Mouse (Mus musculus) embryonic facial prominence, embryonic 14.5 days (tissue): ENCODE data around the gene Cd34. TPM values are rescaled to one million over a fixed set of nuclear protein-coding genes. Genes with fewer than 3 reads are reported as not detected.

ENCODE experiments used
- ATAC-seq: fragments of 200-750 bp; cut with Nextera tagmentation; 2 replicates; pipeline ENCODE4 v1.8.0; 2017; ENCODE audit warnings: low read depth, moderate number of reproducible peaks, moderate TSS enrichment
- DNase-seq: peaks from one replicate; pipeline ENCODE4 v3.0.0-alpha.2; 2015; ENCODE audit warnings: low spot score
- H3K27ac ChIP-seq: fragments of 300-500 bp; sonication (generic); replicated peaks from 2 replicates; pipeline ENCODE4 v1.5.1; 2014; ENCODE audit warnings: low read depth, mild to moderate bottlenecking, low read length, moderate library complexity
- H3K27me3 ChIP-seq: fragments of 300-500 bp; sonication (generic); replicated peaks from 2 replicates; pipeline ENCODE4 v1.6.1; 2014; ENCODE audit warnings: low read length; ENCODE audit not compliant: control insufficient read depth, insufficient read depth
- H3K36me3 ChIP-seq: fragments of 300-500 bp; sonication (generic); 2 replicates; pipeline ENCODE4 v1.6.1; 2014; ENCODE audit warnings: low read length, mixed read lengths; ENCODE audit not compliant: control insufficient read depth, insufficient read depth
- H3K4me1 ChIP-seq: fragments of 300-500 bp; sonication (generic); 2 replicates; pipeline ENCODE4 v1.6.1; 2014; ENCODE audit warnings: antibody characterized with exemption, low read length; ENCODE audit not compliant: control insufficient read depth, insufficient read depth
- H3K4me2 ChIP-seq: fragments of 300-500 bp; sonication (generic); 2 replicates; pipeline ENCODE4 v1.6.1; 2014; ENCODE audit warnings: low read depth, mild to moderate bottlenecking, low read length, moderate library complexity, mixed read lengths
- H3K4me3 ChIP-seq: fragments of 300-500 bp; sonication (generic); 2 replicates; pipeline ENCODE4 v1.5.1; 2014; ENCODE audit warnings: low read depth, mild to moderate bottlenecking, low read length
- H3K9ac ChIP-seq: fragments of 300-500 bp; sonication (generic); 2 replicates; pipeline ENCODE4 v1.6.1; 2014; ENCODE audit warnings: low read depth, mild to moderate bottlenecking, low read length, moderate library complexity, mixed read lengths
- H3K9me3 ChIP-seq: fragments of 300-500 bp; sonication (generic); 2 replicates; pipeline ENCODE4 v1.6.1; 2016; ENCODE audit warnings: low read length; ENCODE audit not compliant: control insufficient read depth
- WGBS: fragments of 180-500 bp; shearing (Covaris S2); extraction: QIAGEN DNeasy Blood & Tissue Kit; methylation state at CpG from one replicate; pipeline ENCODE4 v1.1.7; 2014; 5-methylcytosine and 5-hydroxymethylcytosine counted together
- polyA plus RNA-seq: library from polyadenylated mRNA; unstranded; fragments of >200 nt; fragmentation: Nextera tagmentation; extraction: Ambion mirVana; gene quantifications from 2 replicates; pipeline ENCODE4 v1.2.1, GENCODE M21; 2014

Cd34 gene
- polyA plus RNA-seq, 1 experiment from 2014 or later = 137 TPM

DNA sequence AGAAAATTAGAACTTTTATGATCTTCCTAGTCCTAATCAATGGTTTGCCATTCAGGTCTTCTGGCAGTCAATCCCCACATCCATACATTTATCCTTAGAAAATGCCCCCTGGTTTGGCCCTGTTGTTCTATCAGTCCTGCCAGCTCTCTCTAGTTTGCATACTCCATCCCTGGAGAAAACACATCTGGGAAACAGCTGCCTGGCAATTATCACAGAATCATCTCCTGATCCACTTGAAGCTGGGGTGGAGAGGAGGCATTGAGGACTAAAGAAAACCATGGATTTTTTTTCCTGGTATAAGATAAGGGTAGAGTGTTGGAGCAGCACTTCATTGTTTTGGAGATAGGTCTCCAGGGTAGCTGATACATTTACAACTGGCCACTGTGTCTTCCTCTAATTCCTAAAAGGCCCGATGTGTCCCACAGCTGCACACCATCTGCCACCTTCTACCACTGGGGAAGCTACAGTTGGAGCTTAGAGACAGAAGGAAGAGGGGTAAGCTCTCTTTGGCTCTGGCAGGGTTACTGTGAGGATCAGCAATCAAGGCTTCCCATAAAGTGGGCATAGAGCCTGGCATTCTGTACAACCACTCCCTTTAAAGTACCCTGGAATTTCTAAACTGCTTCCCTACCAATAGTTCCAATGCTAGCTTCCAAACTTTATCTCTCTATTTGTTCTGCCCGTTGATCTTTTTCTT, 9.2 kb upstream of the Cd34 start:
- Histone ChIP-seq H3K36me3 (no peaks in the 10 kb centered on the region), H3K9ac (no peak overlapping the region), H3K4me1 (peaks cover 14% of the 10 kb centered on the region), H3K27me3 (no peaks in the 10 kb centered on the region), H3K4me2 (no peak overlapping the region), H3K27ac (peak overlapping the region; percentile 85), H3K4me3 (no peak overlapping the region), H3K9me3 (no peaks in the 10 kb centered on the region)
- ATAC-seq (peak; percentile 70), DNase-seq (peak; percentile 61)
- 38% methylated on average over 2 of the region's 2 CpGs for WGBS

GRCm38 (mm10) chr1:194929972-194930355, 8.7 kb upstream of the Cd34 start:
- Histone ChIP-seq H3K36me3 (no peaks in the 10 kb centered on the region), H3K9me3 (no peaks in the 10 kb centered on the region), H3K9ac (no peak overlapping the region), H3K4me2 (no peak overlapping the region), H3K4me3 (no peak overlapping the region), H3K27me3 (no peaks in the 10 kb centered on the region), H3K27ac (peak overlapping the region; percentile 85), H3K4me1 (peaks cover 14% of the 10 kb centered on the region)
- peak; percentile 91 for DNase-seq
- peak; percentile 91 for ATAC-seq
- WGBS = 18% methylated on average over 1 of the region's 1 CpGs

DNA sequence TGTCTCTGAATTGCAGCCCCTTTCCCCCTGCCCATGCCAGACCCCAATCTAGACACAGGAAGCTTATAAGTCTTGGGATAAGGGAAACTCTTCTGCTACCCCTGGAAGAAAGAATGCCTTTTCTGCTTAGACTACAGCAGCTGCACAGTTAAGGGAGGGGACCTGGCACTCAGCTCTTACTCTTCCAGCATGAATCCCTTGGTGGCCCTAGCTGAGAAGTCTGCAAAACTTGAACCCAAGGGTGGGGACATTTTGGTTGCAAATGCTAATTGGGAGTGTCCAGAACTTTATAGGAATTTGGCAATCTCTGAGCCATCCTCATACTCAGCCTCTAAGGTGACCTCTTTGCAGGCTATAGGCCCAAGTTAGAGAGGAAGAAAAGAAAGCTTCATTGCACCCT, 7.9 kb upstream of the Cd34 start:
- Histone ChIP-seq H3K9me3 (no peaks in the 10 kb centered on the region), H3K4me3 (no peak overlapping the region), H3K4me1 (peaks cover 14% of the 10 kb centered on the region), H3K9ac (no peak overlapping the region), H3K36me3 (no peaks in the 10 kb centered on the region), H3K27ac (peak overlapping the region; percentile 85), H3K4me2 (no peak overlapping the region), H3K27me3 (no peaks in the 10 kb centered on the region)
- ATAC-seq (no peak), DNase-seq (peak; percentile 27)

DNA sequence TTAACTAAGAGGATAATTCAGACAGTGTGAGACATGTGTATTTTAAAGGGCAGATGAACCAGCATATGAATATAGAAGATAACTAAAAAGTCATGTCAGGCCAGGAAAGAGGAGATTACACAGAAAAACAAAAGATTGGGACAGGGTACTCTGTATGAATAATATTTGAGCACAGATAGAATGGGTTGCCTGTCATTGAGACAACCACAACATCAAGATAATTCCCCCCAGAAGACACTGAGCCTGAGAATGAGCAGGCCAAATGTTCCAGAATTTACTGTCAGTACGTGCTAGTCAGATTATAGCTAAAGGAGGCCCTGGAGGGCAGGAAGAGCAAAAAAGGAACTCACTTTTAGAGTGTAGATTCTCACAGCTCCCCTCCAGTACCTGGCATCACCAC, 3.3 kb upstream of the Cd34 start:
- Histone ChIP-seq H3K4me1 (peaks cover 6% of the 10 kb centered on the region), H3K4me2 (no peak overlapping the region), H3K27me3 (no peaks in the 10 kb centered on the region), H3K36me3 (no peaks in the 10 kb centered on the region), H3K9ac (no peak overlapping the region), H3K9me3 (no peaks in the 10 kb centered on the region), H3K4me3 (no peak overlapping the region), H3K27ac (no peak overlapping the region)
- no peak for ATAC-seq
- 32% methylated on average over 1 of the region's 1 CpGs for WGBS
- no peak for DNase-seq

- no peak overlapping the region for H3K4me3 ChIP-seq
- no peaks in the 10 kb centered on the region for H3K27me3 ChIP-seq
- ATAC-seq = no peak
- no peak overlapping the region for H3K27ac ChIP-seq
- H3K4me2 ChIP-seq = no peak overlapping the region; the same call in 1 of the 2 replicates
- no peaks in the 10 kb centered on the region for H3K36me3 ChIP-seq
- H3K9ac ChIP-seq = no peak overlapping the region
- no peak for DNase-seq
- H3K4me1 ChIP-seq = peaks cover 7% of the 10 kb centered on the region
- H3K9me3 ChIP-seq = no peaks in the 10 kb centered on the region
Observed at GRCm38 (mm10) chr1:194941528-194941927, 2.9 kb downstream of the Cd34 start.

- DNase-seq (no peak), ATAC-seq (no peak)
- Histone ChIP-seq H3K27ac (no peak overlapping the region), H3K9ac (no peak overlapping the region), H3K9me3 (no peaks in the 10 kb centered on the region), H3K4me2 (no peak overlapping the region), H3K27me3 (no peaks in the 10 kb centered on the region), H3K4me1 (peaks cover 7% of the 10 kb centered on the region), H3K4me3 (no peak overlapping the region), H3K36me3 (no peaks in the 10 kb centered on the region)
Observed at GRCm38 (mm10) chr1:194942912-194943311, 4.3 kb downstream of the Cd34 start.

GRCm38 (mm10) chr1:194943485-194943884, 4.9 kb downstream of the Cd34 start:
- H3K4me3 ChIP-seq = no peak overlapping the region
- 78% methylated on average over 5 of the region's 5 CpGs for WGBS
- no peak for ATAC-seq
- H3K4me2 ChIP-seq = no peak overlapping the region
- H3K36me3 ChIP-seq = no peaks in the 10 kb centered on the region
- no peaks in the 10 kb centered on the region for H3K27me3 ChIP-seq
- H3K27ac ChIP-seq = no peak overlapping the region
- no peak for DNase-seq
- no peak overlapping the region for H3K9ac ChIP-seq
- no peaks in the 10 kb centered on the region for H3K9me3 ChIP-seq
- peaks cover 7% of the 10 kb centered on the region for H3K4me1 ChIP-seq

- H3K4me1 ChIP-seq = peaks cover 7% of the 10 kb centered on the region
- 24% methylated on average over 2 of the region's 2 CpGs for WGBS
- DNase-seq = peak; percentile 70
- ATAC-seq = peak; percentile 75; the same call in 1 of the 2 replicates
- no peaks in the 10 kb centered on the region for H3K27me3 ChIP-seq
- H3K36me3 ChIP-seq = no peaks in the 10 kb centered on the region
- no peaks in the 10 kb centered on the region for H3K9me3 ChIP-seq
- H3K27ac ChIP-seq = peak overlapping the region; percentile 39; the same call in 1 of the 2 replicates
- H3K9ac ChIP-seq = no peak overlapping the region
- no peak overlapping the region for H3K4me2 ChIP-seq
- no peak overlapping the region for H3K4me3 ChIP-seq
Observed at GRCm38 (mm10) chr1:194945382-194945781, 6.8 kb downstream of the Cd34 start.

DNA sequence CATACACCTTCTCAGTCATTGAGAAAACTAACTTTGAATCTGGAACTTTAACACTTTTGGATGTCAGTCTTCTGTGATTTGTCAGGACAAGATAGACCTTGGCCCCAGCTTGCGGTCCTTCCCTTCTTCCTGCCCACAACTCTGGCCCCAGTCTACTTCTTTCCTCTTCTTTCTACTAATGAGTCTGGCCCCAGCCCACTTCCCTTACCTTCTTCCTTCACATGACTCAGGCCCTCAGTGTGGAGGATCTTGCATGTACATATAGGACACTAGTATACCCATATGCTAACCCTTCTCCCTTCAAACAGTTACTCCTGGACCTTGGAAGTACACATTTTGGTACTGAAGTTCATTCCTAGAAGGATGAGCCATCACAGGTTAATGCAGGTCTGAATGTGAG, 7.8 kb downstream of the Cd34 start:
- H3K4me2 ChIP-seq = no peak overlapping the region
- no peaks in the 10 kb centered on the region for H3K27me3 ChIP-seq
- no peaks in the 10 kb centered on the region for H3K36me3 ChIP-seq
- no peak overlapping the region for H3K4me3 ChIP-seq
- H3K4me1 ChIP-seq = peaks cover 7% of the 10 kb centered on the region
- no peak overlapping the region for H3K9ac ChIP-seq
- 100% methylated on average over 1 of the region's 1 CpGs for WGBS
- DNase-seq = no peak
- no peaks in the 10 kb centered on the region for H3K9me3 ChIP-seq
- H3K27ac ChIP-seq = no peak overlapping the region
- ATAC-seq = no peak
